Mouse (Mus musculus): ENCODE data around the gene Lin54. TPM values are rescaled to one million over a fixed set of nuclear protein-coding genes. Genes with fewer than 3 reads are reported as not detected.

Gene Lin54
- polyA plus RNA-seq (2012; fragmentation: generic; extraction: Trizol), result 1 to 10 TPM in 1 of 2 experiments, under 1 TPM in 1; 0.29 to 1.5 TPM

DNA sequence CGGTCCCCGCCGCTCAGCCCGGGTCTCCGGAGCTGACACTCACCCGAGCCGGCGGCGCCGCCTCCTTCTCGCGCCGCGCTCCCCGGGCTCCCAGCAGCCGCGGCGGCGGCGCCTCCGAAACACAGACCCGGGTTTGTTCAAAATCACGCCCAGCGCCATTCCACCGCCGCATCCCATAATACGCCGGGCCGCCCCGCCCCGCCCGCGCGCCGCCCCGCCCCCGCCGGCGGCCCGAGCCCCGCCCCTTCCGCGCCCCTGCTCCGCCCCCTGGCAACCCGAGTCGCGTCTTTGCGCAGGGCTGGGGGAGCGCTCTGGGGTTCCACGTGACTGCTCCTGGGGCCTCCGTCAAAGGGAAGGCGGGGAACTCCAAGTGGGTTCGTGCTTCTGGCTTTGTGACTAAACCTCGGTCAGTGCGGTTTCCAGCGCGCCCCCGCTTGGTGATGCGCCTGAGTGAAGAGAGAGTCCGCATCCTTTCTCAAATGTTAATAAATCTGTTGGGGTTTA lies at the start of gene Lin54:
Gene Lin54, minus strand, starts transcription at position 182 of the 504 bp plus-strand sequence.

DNA sequence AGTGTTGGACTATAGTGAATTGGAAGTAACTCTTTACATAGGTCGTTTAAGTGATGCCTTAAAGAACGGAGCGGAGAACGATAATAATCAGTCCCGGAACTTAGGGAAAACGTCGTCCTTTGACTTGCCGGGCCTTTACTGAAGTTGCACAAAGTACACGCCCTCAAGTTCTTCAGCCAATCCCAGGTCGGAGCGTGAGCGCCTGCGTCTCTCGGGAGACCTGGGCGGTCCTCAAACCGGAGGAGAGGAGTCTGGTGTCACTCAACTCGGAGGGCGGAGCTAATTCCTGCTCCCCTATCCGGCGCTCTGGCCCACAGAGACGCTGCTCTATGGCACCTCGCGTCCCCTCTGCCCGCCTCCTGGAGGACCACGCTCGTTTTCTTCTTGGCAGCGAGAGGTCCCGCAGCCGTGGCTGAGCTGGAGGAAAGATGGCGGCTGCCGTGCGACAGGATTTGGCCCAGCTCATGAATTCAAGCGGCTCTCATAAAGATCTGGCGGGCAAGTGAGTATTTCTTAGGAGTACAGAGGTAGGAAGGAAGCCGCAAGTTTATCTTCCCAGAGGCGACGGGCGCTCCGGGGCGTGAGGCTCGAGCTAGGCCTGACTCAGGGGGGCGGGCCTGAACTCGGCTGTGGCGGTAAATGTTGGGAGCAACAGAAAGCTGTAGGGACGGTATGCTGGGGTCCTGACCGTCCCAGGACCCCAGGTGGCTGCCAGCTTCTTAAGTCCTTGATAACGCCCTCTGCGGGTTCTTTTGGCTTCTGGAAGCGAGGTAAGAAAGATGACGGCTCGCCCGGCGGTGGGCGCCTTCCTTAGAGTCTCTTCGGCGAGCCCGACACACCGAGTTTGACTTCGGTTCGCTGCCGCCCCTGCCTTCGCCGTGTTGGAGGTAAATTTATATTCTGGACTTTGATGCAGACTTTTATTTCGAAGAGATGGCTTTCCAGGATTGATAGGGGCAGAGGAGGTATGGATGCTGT lies 17.9 kb upstream of the Lin54 start, which contains the start of gene Cops4:
Gene Cops4, plus strand, starts transcription at position 261 of the 978 bp plus-strand sequence.

GRCm38 (mm10) chr5:100415761-100416590 lies 84.5 kb downstream of the Lin54 start, which contains the start of gene Sec31a:
Gene Sec31a, minus strand, starts transcription at chr5:100416234.

Other genes with a start within 250 kb of the Lin54 start
- 100 to 1,000 TPM in 1 of 2 experiments, 10 to 100 TPM in 1; 80.9 to 201 TPM for gene Sec31a, start 84.4 kb downstream of the Lin54 start, polyA plus RNA-seq (2012; fragmentation: generic; extraction: Trizol)
- 10 to 100 TPM; 59.0 to 86.4 TPM for gene Cops4, start 17.7 kb upstream of the Lin54 start, polyA plus RNA-seq (2012; fragmentation: generic; extraction: Trizol)
- gene Plac8, start 71.6 kb upstream of the Lin54 start, polyA plus RNA-seq (2012; fragmentation: generic; extraction: Trizol), result 1 to 10 TPM in 1 of 2 experiments, under 1 TPM in 1; 0.53 to 1.8 TPM
- 10 to 100 TPM; 10.9 to 21.6 TPM for gene Coq2, start 174.5 kb upstream of the Lin54 start, polyA plus RNA-seq (2012; fragmentation: generic; extraction: Trizol)
- gene Hpse, start 219.1 kb upstream of the Lin54 start, polyA plus RNA-seq (2012; fragmentation: generic; extraction: Trizol), result under 1 TPM; 0.29 to 0.86 TPM

All from C3H10T1/2 (cell line).